Mouse (Mus musculus) inflammation-experienced regulatory T-cells, adult 6 months (primary cell): ENCODE measurements around the gene N4bp3. TPM values are rescaled to one million over a fixed set of nuclear protein-coding genes. Genes with fewer than 3 reads are reported as not detected.

ENCODE experiments used
- ATAC-seq: one replicate; pipeline ENCODE4 v1.8.0; 2017
- polyA plus RNA-seq, 3 experiments: library from polyadenylated mRNA; unstranded; fragments of 100-300 nt; shearing (Covaris generic); gene quantifications; one replicate each; pipeline ENCODE4 v1.2.1; 2017

N4bp3 gene
- polyA plus RNA-seq, 3 experiments from 2014 or later, result 1.3 to 2.4 (median 1.4) TPM

GRCm38 (mm10) chr11:51594715-51595350 is 55.8 kb downstream of the N4bp3 start:
- no peak for ATAC-seq

DNA sequence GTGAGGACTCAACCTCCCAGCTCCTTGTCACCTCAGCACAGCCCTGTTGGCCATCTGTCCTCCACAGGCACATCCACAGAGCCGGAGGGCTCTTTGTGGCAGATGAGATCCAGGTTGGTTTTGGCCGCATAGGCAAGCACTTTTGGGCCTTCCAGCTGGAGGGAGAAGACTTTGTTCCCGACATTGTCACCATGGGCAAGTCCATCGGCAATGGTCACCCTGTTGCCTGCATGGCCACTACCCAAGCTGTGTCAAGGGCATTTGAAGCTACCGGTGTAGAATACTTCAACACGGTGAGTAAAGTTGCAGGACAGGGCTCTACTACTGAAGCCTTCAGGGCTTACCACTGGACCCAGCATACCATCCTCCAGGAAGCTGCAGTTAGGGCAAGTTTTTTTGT is 56.8 kb downstream of the N4bp3 start:
- ATAC-seq, result no peak

DNA sequence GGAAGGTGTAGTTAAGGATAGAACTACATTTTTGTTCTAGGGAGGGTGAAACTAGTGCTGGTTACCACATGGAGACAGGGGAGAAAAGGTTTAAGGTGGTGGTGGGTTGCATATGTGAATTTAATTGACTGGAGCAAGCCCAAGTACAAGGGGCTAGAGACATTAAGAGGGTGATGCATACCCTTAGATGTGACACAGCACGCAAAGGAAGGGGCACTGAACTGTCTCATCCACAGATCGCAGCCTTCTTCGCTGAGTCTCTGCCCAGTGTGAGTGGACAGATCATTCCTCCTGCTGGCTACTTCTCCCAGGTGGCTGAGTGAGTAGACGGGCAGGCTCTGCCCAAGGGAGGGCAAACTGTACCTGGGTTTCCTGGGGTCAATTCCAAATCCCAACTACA is 57.3 kb downstream of the N4bp3 start:
- no peak for ATAC-seq

Other genes with a start within 250 kb of the N4bp3 start
- gene Phykpl, start 66.1 kb downstream of the N4bp3 start, polyA plus RNA-seq, result 10 to 100 TPM; 25.2 to 33.5 (median 27.6) TPM
- gene Hnrnpab, start 44.0 kb downstream of the N4bp3 start, polyA plus RNA-seq, result 10 to 100 TPM; 32.6 to 39.5 (median 35.5) TPM
- gene Nhp2, start 31.1 kb downstream of the N4bp3 start, polyA plus RNA-seq, result 100 to 1,000 TPM; 100 to 149 (median 102) TPM
- 10 to 100 TPM; 35.7 to 40.3 (median 38.6) TPM for gene Rmnd5b, start 14.9 kb downstream of the N4bp3 start, polyA plus RNA-seq
- 1 to 10 TPM in 2 of 3 experiments, under 1 TPM in 1; 0.86 to 1.5 (median 1.0) TPM for gene D930048N14Rik, start 112 bp upstream of the N4bp3 start, polyA plus RNA-seq
- gene 0610009B22Rik, start 38.0 kb upstream of the N4bp3 start, polyA plus RNA-seq, result 10 to 100 TPM; 16.8 to 30.5 (median 21.6) TPM
- gene Sec24a, start 112.8 kb upstream of the N4bp3 start, polyA plus RNA-seq, result 10 to 100 TPM; 15.3 to 22.3 (median 19.0) TPM
- gene Sar1b, start 112.8 kb upstream of the N4bp3 start, polyA plus RNA-seq, result 100 to 1,000 TPM; 128 to 162 (median 150) TPM
- gene Jade2, start 206.8 kb upstream of the N4bp3 start, polyA plus RNA-seq, result 10 to 100 TPM; 14.1 to 21.5 (median 20.1) TPM